Mouse (Mus musculus) midbrain, embryonic 13.5 days (tissue): Measurements from ENCODE around the gene Taok2. TPM values are rescaled to one million over a fixed set of nuclear protein-coding genes. Genes with fewer than 3 reads are reported as not detected.
"Not testable (repeated sequence)": the region's sequence is repeated elsewhere in the genome, so short reads cannot be mapped to it uniquely, and the experiment has no call there.

ENCODE experiments used
- ATAC-seq: fragments of 200-750 bp; cut with Nextera tagmentation; 2 replicates; pipeline ENCODE4 v1.8.0; 2017; ENCODE audit warnings: mild to moderate bottlenecking, moderate TSS enrichment, moderate library complexity
- H3K27ac ChIP-seq: fragments of 300-500 bp; sonication (generic); 2 replicates; pipeline ENCODE4 v1.5.1; 2015; ENCODE audit warnings: inconsistent platforms, mild to moderate bottlenecking, moderate library complexity
- H3K27me3 ChIP-seq: fragments of 300-500 bp; sonication (generic); 2 replicates; pipeline ENCODE4 v1.6.1; 2015; ENCODE audit warnings: mild to moderate bottlenecking, inconsistent platforms
- H3K36me3 ChIP-seq: fragments of 300-500 bp; sonication (generic); 2 replicates; pipeline ENCODE4 v1.6.1; 2015; ENCODE audit warnings: mild to moderate bottlenecking, inconsistent platforms
- H3K4me1 ChIP-seq: fragments of 300-500 bp; sonication (generic); replicated peaks from 2 replicates; pipeline ENCODE4 v1.6.1; 2015; ENCODE audit warnings: inconsistent platforms
- H3K4me2 ChIP-seq: fragments of 300-500 bp; sonication (generic); replicated peaks from 2 replicates; pipeline ENCODE4 v1.6.1; 2015; ENCODE audit warnings: moderate library complexity, mild to moderate bottlenecking, inconsistent platforms
- H3K4me3 ChIP-seq: fragments of 300-500 bp; sonication (generic); replicated peaks from 2 replicates; pipeline ENCODE4 v1.5.1; 2015; ENCODE audit warnings: mild to moderate bottlenecking, inconsistent platforms
- H3K9ac ChIP-seq: fragments of 300-500 bp; sonication (generic); replicated peaks from 2 replicates; pipeline ENCODE4 v1.6.1; 2015; ENCODE audit warnings: mild to moderate bottlenecking, inconsistent platforms
- H3K9me3 ChIP-seq: fragments of 300-500 bp; sonication (generic); 2 replicates; pipeline ENCODE4 v1.6.1; 2016; ENCODE audit warnings: mild to moderate bottlenecking, inconsistent platforms
- WGBS: fragments of 180-500 bp; shearing (Covaris S2); methylation state at CpG from one replicate; pipeline ENCODE4 v1.1.7; 2015; 5-methylcytosine and 5-hydroxymethylcytosine counted together
- polyA plus RNA-seq: library from polyadenylated mRNA; unstranded; fragments of >200 nt; fragmentation: Nextera tagmentation; extraction: Ambion mirVana; gene quantifications from 2 replicates; pipeline ENCODE4 v1.2.1, GENCODE M21; 2015

Taok2 gene
- 61.4 and 63.1 TPM in 2 replicates for polyA plus RNA-seq

DNA sequence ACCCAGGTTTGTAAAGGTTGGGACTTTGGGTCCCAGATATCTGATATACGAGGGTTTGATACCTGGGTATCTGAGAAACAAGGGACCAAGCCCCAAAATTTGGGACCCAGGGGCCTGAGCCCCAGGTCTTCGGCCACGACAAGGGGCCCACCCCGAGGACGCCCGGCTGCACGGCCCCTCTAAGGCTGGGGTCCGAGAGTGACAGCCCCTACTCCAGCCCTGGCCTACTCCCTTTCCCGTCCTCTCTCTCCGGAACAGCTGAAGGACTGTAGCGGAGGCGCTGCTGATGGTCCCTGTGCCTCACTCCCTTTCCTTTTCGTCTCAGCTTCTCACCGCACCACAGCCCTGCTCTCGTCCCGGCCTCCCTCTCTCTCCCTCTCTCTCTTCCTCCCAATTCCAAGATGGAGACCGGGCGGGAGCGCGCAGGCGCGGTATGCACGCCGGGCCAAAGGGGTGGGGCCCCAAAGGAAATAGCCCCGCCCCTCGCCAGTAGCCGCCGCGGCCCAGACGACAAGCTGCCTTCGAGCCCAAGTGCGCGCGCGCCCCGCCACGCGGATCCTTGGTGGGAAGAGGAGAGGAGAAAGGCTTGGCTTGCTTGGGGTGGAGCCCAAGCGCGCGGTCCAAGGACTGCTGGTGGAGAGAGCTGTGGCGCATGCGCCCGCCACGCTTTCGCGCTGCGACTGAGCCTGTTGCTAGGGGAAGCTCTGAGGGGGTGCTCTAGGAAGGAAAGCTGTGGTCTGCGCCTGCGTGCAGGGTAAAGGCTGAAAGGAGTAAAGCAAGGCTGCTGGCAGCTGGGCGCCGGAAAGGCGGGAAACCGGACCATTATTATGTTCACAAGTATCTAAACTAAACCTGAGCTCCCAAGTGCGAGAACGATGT is at the start of gene Taok2:
Taok2 (minus strand) TSS at position 418 of the 879 bp plus-strand sequence.
- under 1% methylated on average over 54 of the region's 56 CpGs for WGBS

DNA sequence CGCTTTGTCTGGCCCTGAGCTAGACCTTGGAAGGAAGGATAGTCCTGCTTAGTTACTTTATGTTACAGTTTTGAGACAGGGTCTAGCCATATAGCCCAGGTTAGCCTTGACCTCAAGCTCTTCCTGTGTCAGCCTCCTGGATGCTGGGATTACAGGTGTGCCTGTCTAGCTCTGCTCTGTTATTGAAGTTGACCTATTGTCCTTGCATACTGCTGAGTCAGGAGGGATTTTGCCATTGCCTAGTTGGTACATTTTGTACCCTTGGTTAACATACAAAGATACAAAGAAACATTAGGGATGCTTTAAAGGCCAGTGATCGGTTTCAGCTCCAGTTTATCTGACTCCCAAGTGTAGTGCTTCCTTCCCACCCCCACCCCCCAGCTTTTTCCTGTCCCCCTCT is 48.1 kb upstream of the Taok2 start:
- H3K4me3 ChIP-seq: no peak overlapping the region
- peaks cover 42% of the 10 kb centered on the region for H3K36me3 ChIP-seq
- H3K27ac ChIP-seq: no peak overlapping the region
- no peak overlapping the region for H3K4me2 ChIP-seq
- H3K27me3 ChIP-seq: no peaks in the 10 kb centered on the region
- no peaks in the 10 kb centered on the region for H3K9me3 ChIP-seq
- 92% methylated on average over 2 of the region's 2 CpGs for WGBS
- no peak overlapping the region for H3K9ac ChIP-seq
- no peak for ATAC-seq
- H3K4me1 ChIP-seq: peaks cover 21% of the 10 kb centered on the region

More for the DNA sequence above, at the start of gene Taok2:
- peak; percentile 99 for ATAC-seq
- Histone ChIP-seq H3K27ac (peak within 1 kb of the TSS; percentile 96), H3K4me1 (peaks cover 37% of the 10 kb centered on the region), H3K4me2 (peak within 1 kb of the TSS; percentile 93), H3K36me3 (peaks cover 17% of the 10 kb centered on the region), H3K9ac (peak within 1 kb of the TSS; percentile 91), H3K27me3 (no peaks in the 10 kb centered on the region), H3K4me3 (peak within 1 kb of the TSS; percentile 69), H3K9me3 (no peaks in the 10 kb centered on the region)

DNA sequence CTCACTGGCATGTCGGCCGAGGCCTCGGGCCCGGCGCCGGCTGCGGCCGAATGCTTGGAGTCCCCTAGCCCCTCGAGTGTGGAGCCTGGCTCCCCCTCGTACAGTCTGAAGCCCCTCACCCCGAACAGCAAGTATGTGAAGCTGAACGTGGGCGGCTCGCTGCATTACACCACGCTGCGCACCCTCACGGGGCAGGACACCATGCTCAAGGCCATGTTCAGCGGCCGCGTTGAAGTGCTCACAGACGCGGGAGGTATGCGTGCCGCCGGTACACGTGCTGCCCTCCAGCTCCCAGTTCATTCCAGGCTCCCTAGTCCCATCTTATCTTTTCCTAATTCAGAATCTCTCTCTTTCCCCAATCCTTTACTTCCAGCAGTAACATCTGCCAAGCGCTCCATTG is 44.5 kb upstream of the Taok2 start:
- Histone ChIP-seq H3K4me1 (peaks cover 21% of the 10 kb centered on the region), H3K27me3 (no peaks in the 10 kb centered on the region), H3K9me3 (no peaks in the 10 kb centered on the region), H3K4me2 (peak overlapping the region; percentile 96), H3K27ac (peak overlapping the region; percentile 83), H3K36me3 (peaks cover 25% of the 10 kb centered on the region), H3K9ac (peak overlapping the region; percentile 83), H3K4me3 (peak overlapping the region; percentile 84)
- ATAC-seq: peak; percentile 89
- WGBS: 0% methylated on average over 27 of the region's 27 CpGs

DNA sequence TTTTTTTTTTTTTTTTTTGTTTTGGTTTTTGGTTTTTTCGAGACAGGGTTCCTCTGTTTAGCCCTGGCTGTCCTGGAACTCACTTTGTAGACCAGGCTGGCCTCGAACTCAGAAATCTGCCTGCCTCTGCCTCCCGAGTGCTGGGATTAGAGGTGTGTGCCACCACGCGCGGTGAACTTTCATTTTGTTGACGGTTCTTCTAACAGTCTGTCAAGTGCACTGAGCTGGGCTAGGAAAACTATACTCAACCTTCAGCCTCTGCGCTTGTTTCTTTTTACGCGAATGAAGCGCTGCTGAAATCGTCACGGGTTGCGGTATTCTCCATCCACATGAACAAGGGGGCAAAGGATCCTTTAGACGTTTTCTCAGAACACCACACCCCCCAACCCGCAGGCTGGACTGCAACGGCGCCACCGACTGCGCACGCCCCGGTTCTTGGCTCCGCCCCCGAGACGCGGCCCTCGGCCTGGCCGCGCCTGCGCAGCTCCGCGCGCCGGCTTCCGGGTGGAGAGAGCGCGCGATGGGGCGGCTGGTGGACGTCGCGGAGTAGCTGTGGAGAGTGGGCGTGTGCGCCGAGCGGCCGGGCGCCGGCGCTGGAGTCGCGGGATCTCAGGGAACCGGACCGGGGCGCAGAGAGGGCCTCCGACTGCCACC is 44.0 kb upstream of the Taok2 start, which contains the start of gene Kctd13:
Kctd13 (plus strand) TSS at position 496 of the 654 bp plus-strand sequence.
- peak within 1 kb of the TSS; percentile 96 for H3K4me2 ChIP-seq
- H3K9ac ChIP-seq: peak within 1 kb of the TSS; percentile 83
- no peaks in the 10 kb centered on the region for H3K27me3 ChIP-seq
- peaks cover 21% of the 10 kb centered on the region for H3K4me1 ChIP-seq
- ATAC-seq: peak; percentile 98
- peaks cover 22% of the 10 kb centered on the region for H3K36me3 ChIP-seq
- H3K9me3 ChIP-seq: no peaks in the 10 kb centered on the region
- H3K27ac ChIP-seq: peak within 1 kb of the TSS; percentile 83
- 4% methylated on average over 56 of the region's 56 CpGs for WGBS
- peak within 1 kb of the TSS; percentile 84 for H3K4me3 ChIP-seq

DNA sequence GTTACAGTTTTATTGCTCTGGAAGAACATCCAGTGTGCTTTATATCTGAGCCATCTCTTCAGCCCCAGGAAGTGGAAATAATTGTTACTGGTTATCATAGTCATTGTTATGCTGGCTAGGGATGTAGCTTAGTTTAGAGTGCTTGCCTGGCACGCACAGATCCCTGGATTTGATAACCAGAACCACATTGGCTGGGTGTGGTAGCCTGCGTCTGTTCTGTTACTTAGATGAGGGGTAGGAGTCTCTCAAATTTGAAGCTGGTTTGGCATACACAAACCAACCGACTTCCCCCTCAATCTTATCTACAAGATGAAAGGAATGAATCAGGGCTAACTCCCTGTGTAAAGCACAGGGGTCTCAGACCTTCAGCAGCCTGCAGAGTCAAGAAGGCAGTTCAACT is 41.8 kb upstream of the Taok2 start:
- H3K27me3 ChIP-seq: no peaks in the 10 kb centered on the region
- 71% methylated on average over 3 of the region's 3 CpGs for WGBS
- H3K9me3 ChIP-seq: no peaks in the 10 kb centered on the region

DNA sequence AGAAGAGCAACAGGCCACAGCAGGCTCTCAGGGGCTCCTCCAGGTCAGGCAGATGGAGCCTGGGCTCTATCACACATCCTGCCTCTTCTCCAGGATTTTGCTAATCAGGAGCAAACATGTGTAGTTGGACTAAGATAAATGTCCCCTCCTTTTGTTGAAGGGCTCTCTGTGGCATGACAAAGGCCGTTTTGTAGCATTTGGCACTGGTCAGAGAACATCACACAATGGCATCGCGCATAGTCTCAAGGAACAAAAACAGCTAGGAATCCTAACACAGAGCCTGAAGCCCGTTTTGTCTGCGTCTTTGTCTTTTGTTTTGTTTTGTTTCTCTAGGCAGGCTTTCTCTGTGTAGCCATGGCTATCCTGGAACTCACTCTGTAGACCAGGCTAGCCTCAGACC is 39.5 kb upstream of the Taok2 start:
- Histone ChIP-seq H3K4me2 (no peak overlapping the region), H3K9me3 (no peaks in the 10 kb centered on the region), H3K36me3 (no peaks in the 10 kb centered on the region), H3K9ac (no peak overlapping the region), H3K4me3 (no peak overlapping the region), H3K4me1 (peaks cover 27% of the 10 kb centered on the region), H3K27me3 (no peaks in the 10 kb centered on the region), H3K27ac (no peak overlapping the region)
- WGBS: 47% methylated on average over 5 of the region's 5 CpGs
- ATAC-seq: no peak

More for the DNA sequence above, 41.8 kb upstream of the Taok2 start:
- no peak for ATAC-seq
- Histone ChIP-seq H3K4me1 (peaks cover 34% of the 10 kb centered on the region), H3K4me2 (no peak overlapping the region), H3K9ac (no peak overlapping the region), H3K4me3 (no peak overlapping the region), H3K27ac (no peak overlapping the region), H3K36me3 (peaks cover 8% of the 10 kb centered on the region; the same call in 1 of the 2 replicates)

DNA sequence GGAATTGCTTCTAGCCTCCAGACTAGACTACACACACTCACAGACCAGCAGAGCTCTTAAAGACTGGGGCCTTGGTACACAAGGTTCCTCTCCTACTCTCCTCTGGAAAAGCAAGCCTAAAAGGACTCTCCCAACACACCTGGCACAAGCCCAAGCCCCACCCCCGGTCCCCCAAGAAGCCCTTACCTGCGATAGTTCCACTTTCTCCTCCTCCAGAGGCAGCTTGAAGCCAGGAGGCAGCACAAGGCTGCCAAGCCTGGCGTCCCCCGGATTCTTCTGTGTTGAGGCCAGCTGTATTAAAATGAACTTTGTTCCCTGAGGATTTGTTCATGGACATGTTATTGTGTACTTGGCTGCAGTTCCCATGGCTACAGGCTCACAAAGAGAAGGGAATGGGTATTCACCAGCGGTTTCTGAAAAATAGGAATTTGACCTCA is 38.1 kb upstream of the Taok2 start, which contains the start of gene Tmem219:
Tmem219 (minus strand) TSS at position 294 of the 437 bp plus-strand sequence.
- H3K27ac ChIP-seq: peak within 1 kb of the TSS; percentile 83
- peak within 1 kb of the TSS; percentile 40; the same call in 1 of the 2 replicates for H3K9ac ChIP-seq
- WGBS: 7% methylated on average over 5 of the region's 5 CpGs
- H3K9me3 ChIP-seq: no peaks in the 10 kb centered on the region
- H3K36me3 ChIP-seq: no peaks in the 10 kb centered on the region
- H3K4me1 ChIP-seq: peaks cover 27% of the 10 kb centered on the region
- peak; percentile 82 for ATAC-seq
- peak within 1 kb of the TSS; percentile 39 for H3K4me2 ChIP-seq
- peak within 1 kb of the TSS; percentile 18 for H3K4me3 ChIP-seq
- no peaks in the 10 kb centered on the region for H3K27me3 ChIP-seq

DNA sequence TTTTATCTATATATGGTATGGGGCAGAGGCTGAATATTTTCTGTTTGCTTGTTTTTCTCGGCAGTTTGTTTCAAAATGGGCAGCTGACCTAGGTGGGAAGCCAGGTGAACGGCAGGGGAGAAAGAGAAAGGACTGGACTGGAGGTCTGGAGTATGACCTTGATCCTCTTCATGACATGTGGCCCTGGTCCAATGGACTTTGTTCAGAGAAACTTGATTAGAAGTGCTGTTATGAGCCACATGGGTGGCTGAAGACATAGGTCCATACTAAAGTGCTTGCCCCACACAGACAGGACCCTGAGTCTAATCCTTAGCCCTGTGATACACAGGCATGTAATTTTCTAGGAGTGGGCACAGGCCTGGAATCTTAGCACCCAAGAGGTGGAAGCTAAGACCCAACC is 37.1 kb upstream of the Taok2 start:
- peak overlapping the region; percentile 39 for H3K4me2 ChIP-seq
- no peaks in the 10 kb centered on the region for H3K36me3 ChIP-seq
- H3K27me3 ChIP-seq: no peaks in the 10 kb centered on the region
- H3K4me1 ChIP-seq: peaks cover 27% of the 10 kb centered on the region
- no peaks in the 10 kb centered on the region for H3K9me3 ChIP-seq
- H3K4me3 ChIP-seq: 0 out of 2 replicates have a peak overlapping the region, but pooled peaks have one; percentile 18
- WGBS: 73% methylated on average over 2 of the region's 2 CpGs
- peak overlapping the region; percentile 40; the same call in 1 of the 2 replicates for H3K9ac ChIP-seq
- no peak overlapping the region for H3K27ac ChIP-seq
- ATAC-seq: no peak

DNA sequence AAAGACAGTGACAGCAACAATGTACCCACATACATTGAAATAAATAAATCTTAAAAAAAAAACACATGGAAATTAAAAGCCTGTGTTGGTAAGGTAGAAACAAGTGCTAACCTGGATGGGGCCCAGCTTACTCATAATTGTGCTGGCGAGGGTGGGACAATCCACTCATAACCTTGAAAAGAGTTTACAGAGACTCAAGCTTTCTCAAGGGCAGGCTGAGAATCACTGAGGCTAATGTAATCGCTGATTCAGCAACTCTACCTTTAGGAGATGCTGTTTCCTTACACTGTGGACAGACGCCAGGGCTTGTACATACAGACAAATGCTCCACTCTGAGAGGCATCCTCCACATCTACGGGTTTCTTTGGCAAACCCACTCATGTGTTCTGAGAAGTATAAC is 35.5 kb upstream of the Taok2 start:
- Histone ChIP-seq H3K4me3 (no peak overlapping the region), H3K27me3 (no peaks in the 10 kb centered on the region), H3K9ac (no peak overlapping the region), H3K9me3 (no peaks in the 10 kb centered on the region), H3K36me3 (no peaks in the 10 kb centered on the region), H3K4me1 (peaks cover 27% of the 10 kb centered on the region), H3K4me2 (no peak overlapping the region), H3K27ac (no peak overlapping the region)
- WGBS: 86% methylated on average over 4 of the region's 4 CpGs
- ATAC-seq: no peak

DNA sequence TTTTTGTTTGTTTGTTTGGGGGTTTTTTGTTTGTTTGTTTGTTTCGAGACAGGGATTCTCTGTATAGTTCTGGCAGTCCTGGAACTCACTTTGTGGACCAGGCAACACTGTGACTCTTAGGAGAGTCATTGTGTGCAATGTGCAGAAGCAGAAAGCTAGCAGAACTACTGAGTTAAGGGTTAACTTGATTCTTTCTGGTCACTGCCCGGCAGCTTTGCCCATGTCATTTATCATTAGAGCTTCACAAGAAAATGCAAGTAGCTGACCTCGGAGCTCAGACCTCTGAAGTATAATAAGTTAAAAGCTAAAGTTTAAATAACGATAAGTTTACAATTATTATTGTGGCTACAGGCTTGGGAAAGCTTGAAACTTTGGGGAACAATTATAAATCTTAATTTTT is 33.9 kb upstream of the Taok2 start:
- H3K4me3 ChIP-seq, H3K9me3 ChIP-seq, H3K27me3 ChIP-seq, H3K4me2 ChIP-seq, ATAC-seq, H3K36me3 ChIP-seq, H3K9ac ChIP-seq, H3K27ac ChIP-seq: not testable (repeated sequence)
- WGBS: 52% methylated on average over 4 of the region's 4 CpGs
- H3K4me1 ChIP-seq: peaks cover 27% of the 10 kb centered on the region

DNA sequence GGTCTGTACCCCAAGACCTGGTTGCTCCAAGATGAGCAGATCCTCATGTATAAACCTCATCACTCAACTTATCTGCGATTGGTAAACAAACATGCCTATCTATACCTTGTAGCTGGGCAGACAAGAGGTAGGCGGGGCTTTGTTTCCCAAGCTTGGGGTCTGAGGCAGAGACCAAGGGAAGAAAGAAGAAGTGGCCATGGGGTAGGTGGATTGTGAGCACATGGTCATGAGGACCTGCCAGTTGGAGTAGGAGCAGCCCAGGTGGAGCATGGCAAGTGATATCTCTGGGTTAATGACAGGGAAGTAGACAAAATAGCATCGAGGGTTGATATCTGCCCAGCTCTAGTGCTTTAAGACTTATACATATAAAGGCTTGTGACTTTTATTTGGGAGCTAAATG is 30.3 kb upstream of the Taok2 start:
- no peaks in the 10 kb centered on the region for H3K27me3 ChIP-seq
- no peak overlapping the region for H3K27ac ChIP-seq
- H3K4me3 ChIP-seq: no peak overlapping the region
- H3K4me1 ChIP-seq: no peaks in the 10 kb centered on the region
- no peak overlapping the region for H3K9ac ChIP-seq
- no peaks in the 10 kb centered on the region for H3K9me3 ChIP-seq
- no peak for ATAC-seq
- 92% methylated on average over 3 of the region's 3 CpGs for WGBS
- H3K4me2 ChIP-seq: no peak overlapping the region
- no peaks in the 10 kb centered on the region for H3K36me3 ChIP-seq

DNA sequence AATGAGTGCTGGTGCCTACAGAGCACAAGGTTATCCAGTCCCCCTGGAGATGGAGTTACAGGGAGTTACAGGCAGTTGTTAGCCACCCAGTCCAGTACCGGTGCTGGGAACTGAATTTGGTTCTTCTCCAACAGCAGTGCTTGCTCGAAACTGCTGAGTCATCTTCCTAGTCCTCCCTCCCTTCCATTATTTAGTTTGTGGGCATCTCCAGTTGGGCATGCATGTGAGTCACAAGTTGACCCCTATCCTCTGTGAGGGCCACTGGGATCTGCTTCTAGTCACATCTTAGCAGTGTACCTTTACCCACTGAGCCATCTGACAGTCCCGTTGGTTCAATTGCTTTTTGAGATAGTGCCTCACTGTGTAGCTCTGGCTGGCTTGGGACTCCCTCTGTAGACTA is 21.1 kb upstream of the Taok2 start:
- H3K27me3 ChIP-seq: no peaks in the 10 kb centered on the region
- 79% methylated on average over 3 of the region's 3 CpGs for WGBS
- ATAC-seq: no peak
- no peak overlapping the region for H3K27ac ChIP-seq
- no peaks in the 10 kb centered on the region for H3K36me3 ChIP-seq
- H3K9ac ChIP-seq: no peak overlapping the region
- H3K4me3 ChIP-seq: no peak overlapping the region
- H3K9me3 ChIP-seq: no peaks in the 10 kb centered on the region
- H3K4me1 ChIP-seq: no peaks in the 10 kb centered on the region
- no peak overlapping the region for H3K4me2 ChIP-seq
